Mouse (Mus musculus) naive thymus-derived CD4-positive, alpha-beta T cell, adult 5 months (primary cell): ENCODE results near the gene Prss28. TPM values are rescaled to one million over a fixed set of nuclear protein-coding genes. Genes with fewer than 3 reads are reported as not detected.

Source experiments
- polyA plus RNA-seq: library from polyadenylated mRNA; unstranded; fragments of 100-300 nt; shearing (Covaris generic); gene quantifications from one replicate; pipeline ENCODE4 v1.2.1, GENCODE M21; 2017

Prss28 gene
- polyA plus RNA-seq = not detected

GRCm38 (mm10) chr17:25308346-25308745, at the start of gene Prss28:
Gene Prss28, plus strand, starts transcription at chr17:25308646.

DNA sequence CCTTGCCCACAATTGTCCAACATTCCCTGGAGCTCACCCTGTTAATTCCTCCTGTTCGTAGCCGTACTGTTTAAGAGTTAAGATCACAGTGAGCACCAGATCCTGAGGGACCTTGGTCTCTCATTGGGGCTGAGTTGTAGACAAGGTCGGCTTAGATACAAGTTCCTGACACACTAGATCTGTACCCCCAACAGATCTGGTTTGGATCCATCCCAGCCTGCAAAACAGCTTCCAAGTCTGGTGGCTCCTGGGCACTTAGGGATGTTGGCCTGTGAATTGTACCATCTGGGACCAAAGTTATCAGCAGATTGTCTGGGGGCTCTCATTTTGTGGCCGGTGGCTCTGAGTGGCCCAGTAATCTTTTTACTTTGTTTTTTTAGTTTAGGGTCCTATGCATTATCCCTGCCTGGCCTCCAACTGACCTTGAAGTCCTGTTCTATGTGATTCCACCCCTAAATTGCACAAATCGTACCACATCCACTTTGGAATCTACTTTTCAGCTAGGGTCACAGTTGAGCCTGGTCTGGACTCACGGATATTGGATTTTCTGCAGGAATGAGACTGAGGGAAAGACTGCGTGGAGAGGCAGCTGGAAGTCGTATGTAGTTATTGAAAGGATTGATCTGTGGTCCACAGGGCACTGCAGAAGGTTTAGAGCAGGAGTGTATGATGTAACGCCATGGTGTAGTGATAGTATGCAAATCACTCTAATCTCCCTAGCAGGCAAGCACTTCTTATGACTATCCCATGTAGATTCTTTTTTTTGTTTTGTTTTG, 33.7 kb upstream of the Prss28 start, which contains the start of gene Ube2i:
Gene Ube2i, minus strand, starts transcription at position 52 of the 776 bp plus-strand sequence.

DNA sequence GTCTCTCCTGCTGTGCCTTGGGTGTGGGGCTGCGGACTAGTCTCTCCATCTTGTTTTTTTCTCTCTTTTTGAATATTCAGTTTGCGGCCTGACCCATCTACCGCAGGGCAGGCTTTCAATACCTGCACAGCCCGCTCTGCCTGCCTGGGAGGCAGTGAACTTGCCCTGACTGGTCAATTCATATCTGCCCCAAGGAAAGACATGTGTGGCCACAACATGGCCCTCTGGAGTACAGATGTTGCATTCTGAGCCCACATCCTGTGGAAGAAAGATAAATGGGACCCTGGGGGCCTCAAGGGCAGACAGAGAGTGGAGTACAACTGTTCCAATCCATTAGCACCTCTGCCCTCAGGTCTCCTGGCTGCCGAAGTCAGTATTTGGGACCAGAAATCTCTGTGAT, 10.4 kb upstream of the Prss28 start, which contains the start of gene Prss34:
Gene Prss34, plus strand, starts transcription at position 301 of the 400 bp plus-strand sequence.

DNA sequence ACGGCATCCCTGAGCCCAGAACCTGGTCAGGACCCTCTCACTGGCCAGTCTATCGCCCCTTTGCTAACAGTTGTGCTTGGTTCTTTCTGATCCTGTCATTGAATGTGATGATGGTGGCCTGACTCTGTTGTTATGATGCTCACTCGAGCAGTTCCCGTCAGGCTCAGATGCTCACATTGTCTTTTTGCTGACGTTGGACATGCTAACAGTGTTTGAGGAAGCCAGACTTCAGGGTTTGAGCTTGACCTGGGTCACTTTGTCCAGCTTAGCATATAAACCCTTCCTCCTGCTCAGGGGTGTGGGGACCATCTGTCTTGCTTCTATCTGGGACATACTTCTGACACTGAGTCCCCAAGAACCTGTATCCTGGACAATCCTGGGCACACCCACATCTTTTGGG, 9.9 kb downstream of the Prss28 start, which contains the start of gene Prss29:
Gene Prss29, plus strand, starts transcription at position 301 of the 400 bp plus-strand sequence.

GRCm38 (mm10) chr17:25345462-25345861, 37.0 kb downstream of the Prss28 start, which contains the start of gene Tpsab1:
Gene Tpsab1, minus strand, starts transcription at chr17:25345562.

Other genes with a start within 250 kb of the Prss28 start
- 0.56 TPM for gene Tmem204, start 225.1 kb upstream of the Prss28 start, polyA plus RNA-seq
- 24.9 TPM for gene Telo2, start 192.7 kb upstream of the Prss28 start, polyA plus RNA-seq
- not detected for gene Ptx4, start 187.9 kb upstream of the Prss28 start, polyA plus RNA-seq
- 29.9 TPM for gene Clcn7, start 175.3 kb upstream of the Prss28 start, polyA plus RNA-seq
- not detected for gene Ccdc154, start 146.2 kb upstream of the Prss28 start, polyA plus RNA-seq
- gene Gm38655, start 133.2 kb upstream of the Prss28 start, polyA plus RNA-seq = not detected
- gene BC003965, start 124.1 kb upstream of the Prss28 start, polyA plus RNA-seq = 17.8 TPM
- gene Unkl, start 120.2 kb upstream of the Prss28 start, polyA plus RNA-seq = 57.0 TPM
- gene Gnptg, start 68.5 kb upstream of the Prss28 start, polyA plus RNA-seq = 85.8 TPM
- 36.6 TPM for gene Tsr3, start 68.5 kb upstream of the Prss28 start, polyA plus RNA-seq
- gene Baiap3, start 52.3 kb upstream of the Prss28 start, polyA plus RNA-seq = 2.6 TPM
- 587 TPM for gene Ube2i, start 34.0 kb upstream of the Prss28 start, polyA plus RNA-seq
- gene Prss34, start 10.3 kb upstream of the Prss28 start, polyA plus RNA-seq = not detected
- not detected for gene Prss29, start 10.0 kb downstream of the Prss28 start, polyA plus RNA-seq
- not detected for gene Tpsab1, start 36.9 kb downstream of the Prss28 start, polyA plus RNA-seq
- gene Tpsb2, start 57.7 kb downstream of the Prss28 start, polyA plus RNA-seq = not detected
- not detected for gene Tpsg1, start 60.6 kb downstream of the Prss28 start, polyA plus RNA-seq
- not detected for gene Cacna1h, start 125.1 kb downstream of the Prss28 start, polyA plus RNA-seq
- gene Tekt4, start 146.0 kb downstream of the Prss28 start, polyA plus RNA-seq = not detected
- not detected for gene Sstr5, start 188.6 kb downstream of the Prss28 start, polyA plus RNA-seq